Comparison of ENCODE assay signal across 13 mouse cellular contexts in the genomic region with DNA sequence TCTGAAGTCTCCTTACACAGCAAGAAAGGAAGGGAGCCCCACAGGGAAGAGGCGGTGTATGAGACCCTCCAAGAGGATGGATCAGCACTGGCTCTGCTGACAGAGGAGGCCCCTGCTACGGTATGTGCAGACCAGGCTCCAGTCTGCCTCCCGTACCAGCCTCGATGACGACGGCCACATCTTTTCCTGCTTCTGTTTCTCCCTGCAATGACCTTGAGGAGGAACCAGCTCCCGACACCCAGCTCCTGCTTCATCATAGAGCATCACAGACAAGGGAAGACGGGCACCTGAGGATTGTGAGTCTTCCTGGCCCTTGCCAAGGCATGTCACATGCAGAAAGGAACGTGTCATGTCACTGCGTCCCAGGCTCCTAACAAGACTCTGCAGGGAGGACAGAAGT.
"Had no signal": no experiment of that assay in that cellular context is flagged by ENCODE, and none has a peak within 500 bp of the region (broad histone marks: within the 10 kb centered on the region; RNA-seq: fewer than 3 reads in every experiment).

No protein-coding gene starts in this region.

- H3K9me3 ChIP-seq: liver, embryonic 12.5 days; lung, embryonic 15.5 days; midbrain, embryonic 13.5 days; neural tube, embryonic 15.5 days had no signal

- H3K4me1 ChIP-seq: midbrain, embryonic 13.5 days had no signal

- H3K36me3 ChIP-seq: liver, embryonic 12.5 days; lung, embryonic 15.5 days; midbrain, embryonic 13.5 days; neural tube, embryonic 15.5 days had no signal

- DNase-seq: kidney, adult 8-10 months; kidney, postnatal 4 days; left cerebral cortex, postnatal 4 days; lung, postnatal 36 days; thymus, adult 2 months; thymus, postnatal 25 days had no signal

- H3K27ac ChIP-seq: liver, embryonic 12.5 days; midbrain, embryonic 13.5 days; neural tube, embryonic 15.5 days had no signal

- H3K4me3 ChIP-seq: layer of hippocampus, adult 2 months; liver, embryonic 12.5 days; lung, embryonic 15.5 days; midbrain, embryonic 13.5 days; myocyte; neural tube, embryonic 15.5 days had no signal

- H3K4me2 ChIP-seq: liver, embryonic 12.5 days; lung, embryonic 15.5 days; midbrain, embryonic 13.5 days; neural tube, embryonic 15.5 days had no signal

- H3K9ac ChIP-seq: liver, embryonic 12.5 days; lung, embryonic 15.5 days; neural tube, embryonic 15.5 days had no signal

- H3K27me3 ChIP-seq: lung, embryonic 15.5 days; midbrain, embryonic 13.5 days; neural tube, embryonic 15.5 days had no signal

- ATAC-seq: intestine, postnatal 0 days; liver, embryonic 12.5 days; midbrain, embryonic 13.5 days had no signal
